Mouse (Mus musculus) right cerebral cortex, postnatal 25 days (tissue): ENCODE results near the gene Fibp.
"Not testable (repeated sequence)": the region's sequence is repeated elsewhere in the genome, so short reads cannot be mapped to it uniquely, and the experiment has no call there.

Experiments
- DNase-seq: peaks from one replicate; pipeline ENCODE4 v3.0.0; 2022

Gene Fibp

GRCm38 (mm10) chr19:5466916-5467500, 6.6 kb downstream of the Fibp start:
- DNase-seq, result no peak

- no peak for DNase-seq
Observed at GRCm38 (mm10) chr19:5468374-5468773, 8.0 kb downstream of the Fibp start, which contains the start of gene Ctsw. Ctsw (minus strand) TSS chr19:5468507.

GRCm38 (mm10) chr19:5471846-5472245, 11.4 kb downstream of the Fibp start:
- DNase-seq, result no peak

- no peak for DNase-seq
Observed at GRCm38 (mm10) chr19:5472857-5473256, 12.4 kb downstream of the Fibp start.

GRCm38 (mm10) chr19:5473720-5474119, 13.3 kb downstream of the Fibp start, which contains the start of gene Efemp2:
Efemp2 (plus strand) TSS chr19:5473954.
- peak; percentile 69 for DNase-seq

- DNase-seq, result no peak
Observed at GRCm38 (mm10) chr19:5474281-5475068, 14.1 kb downstream of the Fibp start.

- no peak for DNase-seq
Observed at GRCm38 (mm10) chr19:5475069-5475714, 14.8 kb downstream of the Fibp start.

GRCm38 (mm10) chr19:5477004-5477667, 16.7 kb downstream of the Fibp start:
- no peak for DNase-seq

GRCm38 (mm10) chr19:5477668-5478300, 17.4 kb downstream of the Fibp start:
- DNase-seq, result no peak

- no peak for DNase-seq
Observed at GRCm38 (mm10) chr19:5480016-5480415, 19.6 kb downstream of the Fibp start.

GRCm38 (mm10) chr19:5481398-5481797, 21.0 kb downstream of the Fibp start:
- DNase-seq, result no peak

GRCm38 (mm10) chr19:5483386-5484359, 23.3 kb downstream of the Fibp start:
- no peak for DNase-seq

GRCm38 (mm10) chr19:5484496-5484895, 24.1 kb downstream of the Fibp start:
- DNase-seq, result no peak

- DNase-seq, result no peak
Observed at GRCm38 (mm10) chr19:5485371-5485770, 25.0 kb downstream of the Fibp start.

- DNase-seq, result no peak
Observed at GRCm38 (mm10) chr19:5485821-5486220, 25.4 kb downstream of the Fibp start.

- DNase-seq, result no peak
Observed at GRCm38 (mm10) chr19:5486286-5486685, 25.9 kb downstream of the Fibp start.

GRCm38 (mm10) chr19:5486771-5487170, 26.4 kb downstream of the Fibp start:
- no peak for DNase-seq

- peak; percentile 89 for DNase-seq
Observed at GRCm38 (mm10) chr19:5487768-5488550, 27.5 kb downstream of the Fibp start, which contains the start of gene Mus81. Mus81 (minus strand) TSS chr19:5488402.

GRCm38 (mm10) chr19:5488878-5489571, 28.6 kb downstream of the Fibp start:
- peak; percentile 96 for DNase-seq

GRCm38 (mm10) chr19:5489721-5490120, 29.3 kb downstream of the Fibp start:
- DNase-seq, result not testable (repeated sequence)
